Mouse (Mus musculus) cerebellum, adult 11-12 months (tissue): ENCODE data around the gene Wdcp.
"Not testable (repeated sequence)": the region's sequence is repeated elsewhere in the genome, so short reads cannot be mapped to it uniquely, and the experiment has no call there.

Experiments
- DNase-seq: peaks from one replicate; pipeline ENCODE4 v3.0.0; 2022

The Wdcp gene

DNA sequence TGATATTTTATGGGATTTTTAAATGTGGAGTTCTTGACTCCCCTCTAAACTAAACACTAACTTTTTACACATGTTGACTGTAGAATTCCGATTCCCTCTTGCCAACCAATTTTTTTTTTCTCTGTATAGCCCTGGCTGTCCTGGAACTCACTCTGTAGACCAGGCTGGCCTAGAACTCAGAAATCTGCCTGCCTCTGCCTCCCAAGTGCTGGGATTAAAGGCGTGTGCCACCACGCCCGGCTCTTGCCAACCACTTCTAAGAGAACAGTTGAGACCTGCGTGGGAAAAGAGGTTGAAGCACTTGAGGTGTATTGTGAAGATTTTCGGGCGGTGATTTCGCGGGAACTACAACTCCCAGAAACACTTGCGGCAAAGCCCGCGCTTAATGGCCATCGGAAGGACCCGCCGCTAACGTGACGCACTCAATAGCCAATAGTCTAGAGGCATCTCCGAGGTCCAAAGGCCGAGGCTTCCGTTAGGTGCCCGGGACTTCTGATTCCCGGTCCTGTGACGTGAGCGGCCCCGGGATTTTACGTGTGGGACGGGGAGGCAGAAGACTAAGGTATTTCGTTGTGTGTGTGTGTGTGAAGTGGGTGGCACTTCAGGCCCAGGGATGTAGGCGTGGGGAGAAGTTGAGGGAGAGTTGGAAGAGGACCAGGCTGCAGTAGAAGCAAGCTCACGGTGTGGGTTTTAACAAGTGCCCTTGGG lies at the start of gene Wdcp:
Gene Wdcp (plus strand): TSS at position 414 of the 708 bp plus-strand sequence.
- peak; percentile 93 for DNase-seq

DNA sequence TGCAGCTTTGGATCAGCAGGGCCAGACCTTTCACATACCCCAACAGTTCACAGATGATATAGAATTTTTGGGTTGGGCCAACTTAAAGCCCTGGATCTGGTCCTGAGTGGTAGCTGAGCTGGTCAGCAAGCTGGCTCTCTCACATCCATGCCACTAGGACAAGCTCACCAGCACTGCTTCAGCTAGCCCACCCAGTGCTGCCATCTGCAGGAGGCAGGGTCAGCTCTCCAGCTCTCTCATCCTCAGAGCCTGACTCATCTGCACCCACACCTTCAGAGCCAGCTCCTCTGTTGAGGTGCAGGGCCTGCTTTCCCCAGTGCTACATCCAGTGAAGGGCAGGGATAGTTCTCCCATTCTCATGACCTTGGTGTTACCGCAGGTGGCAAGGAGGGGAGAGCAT lies 49.4 kb upstream of the Wdcp start:
- DNase-seq, result no peak

DNA sequence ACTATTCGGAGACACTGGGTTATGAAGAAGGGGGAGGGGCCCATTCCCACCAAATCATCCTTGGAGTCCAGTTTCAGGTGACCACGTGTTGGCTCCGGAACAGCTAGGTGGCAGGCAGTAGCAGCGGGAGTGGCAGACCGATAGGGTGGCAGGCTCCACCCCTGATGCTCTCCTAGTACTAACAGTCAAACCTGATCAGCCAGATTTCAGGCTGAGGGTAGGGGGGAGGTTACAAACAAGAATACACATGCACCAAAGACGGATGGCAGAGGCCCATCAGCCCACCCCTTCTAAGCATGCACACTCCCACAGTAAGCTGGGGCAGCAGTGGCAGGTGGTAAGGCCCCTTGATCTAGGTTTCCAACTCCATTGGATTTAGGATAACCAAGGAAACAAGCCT lies 45.6 kb upstream of the Wdcp start:
- not testable (repeated sequence) for DNase-seq

DNA sequence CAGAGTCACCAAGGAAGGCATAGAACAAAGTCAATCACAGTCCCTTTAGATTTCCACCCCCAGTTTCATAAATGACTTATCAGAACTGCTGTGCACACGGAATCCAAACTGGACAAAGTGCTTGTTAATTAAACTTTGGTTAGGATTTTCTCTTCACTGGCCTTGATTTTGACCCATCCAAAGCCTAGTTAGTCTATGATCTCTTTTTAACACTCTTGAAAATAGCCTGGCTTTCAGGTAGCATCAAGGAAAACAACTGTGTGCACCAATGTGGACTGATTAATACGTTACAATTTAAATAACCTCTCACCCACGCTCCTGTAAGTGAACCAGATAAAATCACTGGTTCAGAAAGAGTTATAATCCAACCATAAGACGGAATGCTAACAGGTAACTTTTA lies 32.1 kb upstream of the Wdcp start:
- no peak for DNase-seq

DNA sequence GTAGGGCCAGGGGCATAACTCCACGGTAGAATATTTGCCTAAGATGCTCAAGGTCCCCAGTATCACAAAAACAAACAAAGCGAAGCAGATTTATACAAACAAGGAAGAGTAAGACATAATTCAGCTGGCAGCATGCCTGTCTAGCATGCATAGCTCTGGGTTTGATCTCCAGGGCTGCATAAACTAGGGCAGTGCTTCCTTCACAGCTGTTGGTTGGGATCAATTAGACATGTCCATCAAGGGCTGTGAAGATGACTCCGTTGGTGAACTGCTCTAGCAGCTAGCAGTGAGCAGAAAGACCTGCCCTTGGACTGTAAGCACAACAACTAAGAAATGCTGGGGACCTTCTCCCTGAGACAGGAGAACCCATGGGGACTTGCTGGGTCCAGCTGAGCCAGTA lies 31.4 kb upstream of the Wdcp start:
- no peak for DNase-seq

DNA sequence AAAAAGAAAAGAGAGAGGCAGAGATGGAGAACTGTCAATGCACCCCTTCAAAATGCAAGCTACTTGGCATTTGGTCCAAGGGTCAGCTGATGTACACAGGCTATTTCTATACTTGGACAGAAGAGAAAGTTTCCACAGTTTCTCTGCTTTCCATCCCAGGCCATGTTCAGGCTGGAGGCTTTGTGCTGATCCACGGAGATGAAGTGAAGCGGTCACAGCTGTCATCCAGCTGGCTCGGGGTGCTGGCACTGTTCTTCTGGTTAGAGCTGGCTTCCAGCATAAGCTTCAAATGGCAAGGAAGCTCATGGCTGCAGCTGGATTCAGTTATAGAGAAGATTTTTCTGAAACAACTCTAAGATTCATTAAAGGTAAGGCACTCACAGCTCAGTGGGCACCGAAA lies 29.5 kb upstream of the Wdcp start:
- no peak for DNase-seq

DNA sequence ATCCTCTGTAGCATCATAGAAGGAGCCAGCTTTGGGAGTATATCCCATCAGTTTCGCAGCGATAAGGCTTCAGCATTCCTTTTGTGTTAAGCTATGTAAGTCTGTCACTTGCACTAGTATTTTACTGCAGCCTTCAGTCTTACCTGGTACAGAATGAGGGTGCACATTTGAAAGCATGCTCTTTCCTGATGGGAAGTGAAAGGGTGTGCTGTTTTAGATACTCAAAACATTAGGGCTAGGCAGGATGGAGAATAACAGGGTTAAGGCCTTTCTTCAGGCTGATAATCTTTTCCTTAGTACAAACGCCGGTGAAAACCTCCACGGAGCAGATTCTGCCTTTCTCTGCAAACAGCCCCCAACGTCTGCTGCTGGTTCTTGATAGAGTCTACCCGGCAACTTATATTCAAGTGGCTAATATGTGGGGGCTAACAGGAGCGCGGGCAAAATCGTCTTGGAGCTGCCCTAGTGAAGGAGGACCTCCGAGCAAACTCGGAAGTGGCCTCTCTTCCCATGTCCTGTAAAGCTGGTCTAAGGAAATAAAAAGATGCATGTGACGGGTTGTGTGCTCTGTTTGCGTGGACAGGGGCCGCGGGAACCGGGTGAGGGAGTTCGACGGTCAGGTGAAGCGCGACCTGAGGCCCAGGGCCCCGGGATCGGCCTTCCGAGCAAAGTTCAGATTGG lies 26.3 kb upstream of the Wdcp start:
- no peak for DNase-seq

DNA sequence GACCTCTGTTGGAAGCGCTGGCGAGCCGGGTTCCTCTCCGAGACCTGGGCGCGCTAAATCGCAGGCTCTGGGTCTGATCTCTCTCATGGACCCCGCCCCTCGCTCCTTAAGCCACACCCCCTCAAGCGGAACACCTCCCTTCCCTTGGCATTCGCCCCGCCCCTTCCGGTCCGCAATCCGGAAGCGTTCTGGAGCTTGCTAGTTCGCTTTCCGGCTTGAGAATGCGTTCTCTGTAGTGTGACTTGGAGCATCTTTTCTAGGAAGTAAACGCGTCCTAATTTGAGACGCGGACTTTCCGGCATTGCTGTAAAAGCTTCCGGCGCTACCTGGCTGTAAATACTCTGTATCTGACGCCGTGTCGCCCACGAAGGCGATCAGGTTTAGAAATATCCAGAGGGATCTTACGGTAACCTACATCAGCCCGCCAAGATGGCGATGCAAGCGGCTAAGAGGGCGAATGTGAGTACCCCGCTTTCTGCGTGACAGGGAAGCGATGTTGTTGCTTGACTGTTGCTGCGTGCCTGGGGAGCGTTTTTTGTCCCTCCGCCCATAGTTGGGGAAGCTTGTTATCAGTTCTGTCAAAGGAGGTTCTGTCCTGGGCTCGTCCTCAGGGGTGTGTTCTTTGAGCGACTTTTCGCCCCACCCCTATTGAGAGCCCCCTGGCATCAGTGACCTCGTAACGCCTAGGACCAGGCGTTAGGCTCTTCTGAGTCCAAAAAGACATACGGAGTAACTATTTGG lies 25.6 kb upstream of the Wdcp start, which contains the start of gene Sf3b6:
Gene Sf3b6 (plus strand): TSS at position 184 of the 741 bp plus-strand sequence.
- peak; percentile 97 for DNase-seq

DNA sequence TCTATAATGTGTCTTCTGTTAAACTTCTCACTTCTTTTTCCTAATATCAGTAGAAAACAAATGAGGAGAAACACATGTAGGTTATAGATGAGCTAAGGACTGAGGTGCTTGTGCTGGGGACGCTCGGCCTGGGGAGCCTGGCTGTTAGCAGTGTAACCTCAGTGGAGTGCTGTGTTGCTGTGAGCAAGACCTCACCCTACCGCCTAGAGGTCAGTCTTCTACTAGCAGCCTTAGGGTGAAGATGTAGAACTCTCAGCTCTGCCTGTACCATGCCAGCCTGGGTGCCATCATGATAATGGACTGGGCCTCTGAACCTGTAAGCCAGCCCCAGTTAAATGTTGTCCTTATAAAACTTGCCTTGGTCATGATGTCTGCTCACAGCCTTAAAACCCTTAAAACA lies 15.8 kb upstream of the Wdcp start:
- no peak for DNase-seq

DNA sequence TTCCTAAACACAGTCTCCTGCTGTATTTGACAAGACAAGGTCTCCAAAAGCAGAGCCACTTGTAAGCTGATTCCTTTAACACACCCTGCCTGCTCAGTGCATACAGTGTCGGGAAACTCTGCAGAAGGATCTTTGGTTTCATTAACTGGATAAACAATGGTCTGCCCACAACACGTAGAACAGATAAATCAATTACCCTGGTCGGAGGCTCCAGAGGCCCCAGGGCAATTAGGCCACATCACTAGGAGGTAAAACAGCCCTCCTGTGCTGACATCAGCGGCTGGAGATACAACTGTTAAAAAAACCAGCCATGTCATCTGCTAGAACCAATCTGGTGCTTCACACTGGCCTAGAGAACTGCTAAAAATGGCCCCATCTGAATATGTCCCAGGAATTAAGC lies 6.1 kb upstream of the Wdcp start:
- DNase-seq, result no peak

DNA sequence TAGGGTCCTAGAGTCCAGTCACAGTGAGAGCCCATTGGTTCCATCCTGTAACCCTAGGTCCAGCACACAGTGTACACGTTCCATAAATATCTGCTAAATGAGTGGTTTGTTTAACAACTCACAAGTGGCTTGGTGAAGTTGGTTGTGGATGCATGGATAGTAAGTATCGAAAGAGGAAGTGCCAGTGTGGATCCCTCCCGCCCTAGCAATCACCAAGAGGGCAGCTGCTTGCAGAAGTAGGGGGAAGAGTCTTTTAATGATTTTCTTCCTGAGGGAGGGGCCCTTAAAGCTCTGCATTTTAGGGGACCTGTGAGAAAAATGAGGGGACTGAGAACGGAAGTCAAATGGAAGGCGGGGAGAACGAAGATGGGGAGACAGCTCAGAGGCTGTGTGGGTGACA lies 3.1 kb upstream of the Wdcp start:
- no peak for DNase-seq

DNA sequence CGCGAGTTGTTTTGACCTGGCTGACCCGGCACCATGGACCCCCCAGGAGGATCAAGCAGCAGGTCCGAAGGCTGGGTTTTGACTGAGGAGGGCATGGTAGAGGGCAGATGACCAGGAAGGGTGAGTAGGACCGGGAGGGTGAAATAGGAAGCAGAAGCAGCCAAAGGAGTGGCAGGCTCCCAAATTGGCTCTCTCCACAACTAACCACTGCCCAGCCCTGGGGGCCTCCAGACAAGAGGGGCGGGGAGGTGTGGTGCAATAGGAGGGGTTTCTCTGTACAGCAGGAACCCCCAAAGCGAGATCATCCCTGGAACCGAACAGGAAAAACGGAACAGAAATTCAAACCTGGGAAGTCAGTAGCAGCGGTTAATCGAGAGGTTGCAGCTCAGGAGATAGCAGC lies 2.4 kb upstream of the Wdcp start:
- DNase-seq, result peak; percentile 59

DNA sequence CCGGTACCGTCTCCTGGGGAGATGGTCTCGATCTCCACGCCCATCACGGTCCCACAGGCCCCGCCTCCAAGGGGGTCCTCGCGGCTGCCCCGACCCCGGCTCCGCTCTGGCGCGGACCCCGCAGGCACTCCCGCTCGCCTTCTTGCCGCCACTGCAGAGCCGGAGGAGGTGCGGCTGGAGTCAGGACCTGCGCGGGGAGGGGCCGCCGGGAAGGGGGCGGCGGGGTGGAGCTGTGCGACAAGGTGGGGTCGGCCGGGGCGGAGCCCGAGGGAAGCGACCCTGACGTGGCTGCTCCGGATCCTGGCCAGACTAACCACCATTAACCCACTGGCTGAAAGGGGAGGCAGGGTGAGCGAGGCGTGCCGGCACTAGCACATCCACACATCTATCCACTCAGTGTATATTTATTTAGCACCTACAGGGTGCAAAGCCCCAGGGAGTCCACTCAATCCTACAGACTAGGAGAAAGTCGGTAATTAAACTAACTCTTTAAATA lies 1.7 kb upstream of the Wdcp start, which contains the start of gene Fkbp1b:
Gene Fkbp1b (minus strand): TSS at position 200 of the 496 bp plus-strand sequence.
- DNase-seq, result peak; percentile 76

DNA sequence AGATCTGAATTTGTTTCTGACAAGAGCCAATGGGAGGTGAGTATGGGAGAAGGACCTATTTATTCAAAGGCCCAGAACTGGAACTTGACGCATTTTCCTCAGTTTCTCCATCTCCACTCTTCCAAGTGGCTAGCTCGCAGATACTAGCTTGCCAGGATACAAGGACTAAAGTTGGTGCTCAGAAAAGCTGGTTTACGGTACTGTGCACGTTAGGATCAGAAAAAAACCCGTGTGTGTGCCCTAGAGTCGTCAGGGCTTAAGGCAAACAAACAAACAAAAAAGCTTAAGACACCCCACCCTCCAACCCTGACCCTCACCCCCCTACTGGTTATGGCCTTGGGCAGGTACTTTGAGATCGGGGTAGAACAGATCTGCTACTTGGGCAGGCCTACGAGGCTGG lies 647 bp upstream of the Wdcp start:
- peak; percentile 38 for DNase-seq

DNA sequence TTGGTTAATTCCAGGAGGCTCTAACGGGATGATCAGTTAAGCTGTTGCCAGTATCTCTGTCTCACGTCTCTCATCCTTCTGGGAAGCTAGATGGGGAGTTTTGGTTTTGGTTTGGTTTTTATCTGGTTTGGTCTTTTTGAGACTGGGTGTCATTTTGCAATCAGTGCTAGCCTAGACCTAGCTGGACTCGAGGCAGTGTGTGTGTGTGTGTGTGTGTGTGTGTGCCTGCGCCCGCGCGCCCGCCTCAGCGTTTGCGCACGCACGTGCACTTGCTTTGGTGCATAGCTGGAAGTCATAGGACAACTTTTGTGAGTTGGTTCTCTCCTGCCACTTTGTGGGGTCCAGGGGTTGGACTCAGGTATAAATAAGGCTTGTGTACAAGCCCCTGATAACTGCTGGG lies 638 bp downstream of the Wdcp start:
- peak; percentile 35 for DNase-seq

DNA sequence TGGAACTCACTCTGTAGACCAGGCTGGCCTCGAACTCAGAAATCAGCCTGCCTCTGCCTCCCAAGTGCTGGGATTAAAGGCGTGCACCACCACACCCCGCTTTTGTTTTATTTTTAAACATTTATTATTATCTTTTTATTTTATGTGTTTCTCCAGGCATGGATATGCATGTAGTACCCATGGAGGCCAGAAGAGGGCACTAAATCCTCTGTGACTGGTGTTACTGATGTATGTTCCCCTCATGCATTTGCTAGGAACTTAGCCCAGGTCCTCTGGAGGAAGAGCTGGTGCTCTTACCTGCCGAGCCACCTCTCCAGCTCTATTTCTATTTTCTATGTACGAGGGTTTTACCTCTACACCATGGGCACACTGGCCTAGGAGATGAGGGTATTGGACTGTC lies 13.1 kb downstream of the Wdcp start:
- no peak for DNase-seq

DNA sequence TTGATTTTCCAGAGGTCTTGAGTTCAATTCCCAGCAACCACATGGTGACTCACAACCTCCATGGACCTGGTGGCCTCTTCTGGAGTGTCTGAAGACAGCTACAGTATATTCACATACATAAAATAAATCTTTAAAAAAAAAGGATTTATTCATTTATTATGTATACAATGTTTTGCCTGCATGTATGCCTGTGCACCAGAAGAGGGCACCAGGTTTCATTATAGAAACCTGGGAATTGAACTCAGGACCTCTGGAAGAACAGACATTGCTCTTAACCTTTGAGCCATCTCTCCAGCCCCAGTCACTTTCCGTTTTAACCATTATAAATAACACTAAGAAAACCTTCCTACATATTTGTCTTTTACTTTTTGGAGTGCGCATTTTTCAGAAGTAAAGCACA lies 13.7 kb downstream of the Wdcp start:
- no peak for DNase-seq

DNA sequence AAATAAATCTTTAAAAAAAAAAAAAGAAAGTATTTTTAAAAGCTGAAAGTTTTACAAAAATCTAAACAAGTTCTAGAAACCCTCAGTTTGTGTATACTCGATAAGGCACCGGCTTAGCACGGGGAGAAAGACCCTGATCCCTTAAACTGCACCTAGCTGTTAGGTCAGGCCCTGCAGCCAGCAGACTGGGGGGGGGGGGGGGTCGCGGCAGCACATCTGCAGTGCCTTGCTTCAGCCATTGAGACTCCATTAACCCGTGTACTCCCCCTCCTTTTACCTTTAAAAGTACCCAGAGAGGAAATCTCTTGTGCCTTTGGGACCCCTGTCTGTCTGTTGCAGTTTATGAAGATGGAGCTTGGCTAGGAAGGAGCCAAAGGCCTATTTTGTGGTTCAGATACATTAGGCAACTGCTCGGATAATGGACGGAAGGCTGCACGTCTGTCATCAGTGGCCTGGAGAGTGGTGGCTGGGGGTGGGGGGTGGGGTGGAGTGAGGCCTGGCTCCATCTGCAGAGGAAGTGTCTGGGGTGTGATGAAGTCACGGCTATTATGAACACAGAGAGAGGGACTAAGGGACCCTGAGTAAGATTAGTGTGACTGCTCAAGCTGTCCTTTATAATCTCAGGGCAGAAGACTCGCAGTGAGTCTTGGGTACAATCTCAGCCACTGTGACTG lies 16.3 kb downstream of the Wdcp start:
- no peak for DNase-seq

DNA sequence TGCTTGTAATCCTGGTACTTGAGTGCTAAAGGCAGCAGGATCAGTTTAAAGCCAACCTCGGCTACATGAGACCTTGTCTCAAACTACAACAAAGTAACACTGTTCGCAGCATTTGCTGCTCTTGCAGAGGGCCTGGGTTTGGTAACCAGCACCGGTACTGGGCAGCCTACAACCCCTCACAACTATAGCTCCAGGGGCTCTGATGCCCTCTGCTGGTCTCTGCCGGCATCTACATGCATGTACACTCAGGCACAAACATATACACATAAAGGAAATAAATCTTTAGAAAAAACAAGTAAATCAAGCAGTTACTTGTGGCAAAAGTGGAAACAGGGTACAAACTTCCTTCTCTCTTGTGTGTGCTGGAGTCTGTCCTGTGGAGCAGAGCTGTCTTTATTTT lies 19.6 kb downstream of the Wdcp start:
- no peak for DNase-seq

DNA sequence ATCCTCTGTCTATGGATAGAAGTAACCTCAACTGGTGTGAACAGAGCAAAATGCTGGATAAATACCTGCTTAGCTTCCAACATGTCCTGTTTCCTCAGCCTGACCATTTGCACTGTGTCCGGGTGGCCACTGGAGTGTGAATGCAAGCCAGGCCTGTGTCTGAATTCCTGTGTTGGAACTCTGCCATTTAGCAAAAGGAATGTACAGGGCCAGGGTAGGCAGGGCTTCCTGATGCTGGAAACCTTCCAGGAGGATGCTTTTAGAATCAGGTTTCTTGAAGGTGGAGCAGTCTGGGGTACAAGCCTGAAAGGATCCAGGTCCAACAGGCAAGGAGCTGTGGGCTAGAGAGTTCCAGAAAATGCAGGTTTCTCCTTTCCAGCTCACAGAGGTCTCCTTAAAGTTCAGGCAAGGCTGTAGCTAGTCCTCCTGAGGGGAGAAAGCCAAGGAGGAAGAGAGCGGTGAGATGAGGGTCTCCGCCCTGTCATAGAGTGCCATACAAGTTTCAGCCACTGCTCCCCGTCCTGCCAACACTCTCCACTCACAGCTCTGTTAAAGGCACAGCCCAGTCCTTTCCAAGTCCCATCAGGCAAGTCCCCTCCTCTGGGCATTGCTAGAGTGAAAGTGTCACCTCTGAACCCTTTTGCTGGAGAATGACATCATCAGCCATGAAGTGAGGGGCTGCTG lies 20.7 kb downstream of the Wdcp start:
- DNase-seq, result peak; percentile 46

DNA sequence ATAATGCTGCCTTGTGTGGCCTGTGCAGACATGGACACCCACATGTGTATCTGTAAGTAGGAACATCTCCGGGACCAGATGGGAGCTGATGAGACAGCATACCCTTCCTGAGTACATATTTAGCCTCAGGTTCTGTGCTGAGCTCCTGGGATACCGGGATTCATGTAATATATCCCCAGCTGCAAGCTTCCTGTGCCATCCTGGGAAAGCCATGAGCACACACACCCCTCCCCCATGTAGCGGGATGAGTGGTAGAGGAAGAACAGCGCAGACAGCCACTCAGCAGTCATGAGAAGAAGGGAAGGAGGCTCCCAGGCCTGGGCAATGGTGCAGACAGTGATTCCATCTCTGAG lies 21.2 kb downstream of the Wdcp start:
- no peak for DNase-seq

DNA sequence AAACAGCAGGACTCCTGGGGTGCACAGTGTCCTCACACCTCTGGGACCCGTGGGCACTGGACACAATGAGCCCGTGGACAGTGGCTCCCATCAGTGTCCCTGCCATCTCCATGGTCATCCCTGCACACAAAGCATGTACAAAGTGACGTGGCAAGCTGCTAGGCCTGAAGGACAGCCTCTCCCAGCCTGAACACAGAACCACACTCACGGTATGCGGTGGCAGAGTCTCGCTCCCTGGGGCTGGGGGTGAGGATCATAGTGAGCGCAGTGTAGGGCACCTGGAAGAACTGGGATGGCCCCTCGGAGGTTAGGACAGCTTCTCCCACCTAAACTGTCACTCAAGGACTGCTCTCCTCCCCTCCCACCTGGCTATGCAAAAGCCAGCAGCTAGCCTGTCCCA lies 25.8 kb downstream of the Wdcp start:
- no peak for DNase-seq

DNA sequence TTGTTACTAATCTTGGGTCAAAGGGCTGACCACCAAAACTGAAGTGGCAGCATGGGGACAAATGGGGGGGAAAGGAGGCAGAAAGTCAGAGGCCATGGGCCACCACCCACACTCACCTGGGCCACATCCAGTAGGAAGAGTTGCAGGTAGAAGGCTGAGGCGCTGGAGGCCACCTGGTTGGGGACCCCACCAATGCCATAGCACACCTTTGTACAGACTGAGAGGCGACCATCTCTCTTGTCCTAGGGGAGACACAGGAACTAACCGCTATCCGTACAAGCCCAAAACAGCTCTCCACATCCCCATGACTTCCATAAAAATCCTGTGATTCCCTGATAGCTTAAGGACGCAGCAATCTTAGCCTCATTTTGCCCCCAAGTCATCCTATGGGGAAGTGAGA lies 28.2 kb downstream of the Wdcp start:
- DNase-seq, result no peak
